Mouse (Mus musculus): Measurements from ENCODE around the gene Rbck1.
A peak's percentile ranks its signal among the peaks of the same experiment; 100 is the strongest.
"Not testable (repeated sequence)": the region's sequence is repeated elsewhere in the genome, so short reads cannot be mapped to it uniquely, and the experiment has no call there.

The Rbck1 gene

GRCm38 (mm10) chr2:152332101-152332825, at the start of gene Rbck1:
Gene Rbck1 (minus strand): TSS chr2:152332653.
- peak; percentile 85 for DNase-seq (ENCODE audit: low spot score)

GRCm38 (mm10) chr2:152376345-152376741, 43.9 kb upstream of the Rbck1 start, which contains the start of gene Nrsn2:
Gene Nrsn2 (minus strand): TSS chr2:152376638.
- no peak for DNase-seq (ENCODE audit: low spot score)

DNA sequence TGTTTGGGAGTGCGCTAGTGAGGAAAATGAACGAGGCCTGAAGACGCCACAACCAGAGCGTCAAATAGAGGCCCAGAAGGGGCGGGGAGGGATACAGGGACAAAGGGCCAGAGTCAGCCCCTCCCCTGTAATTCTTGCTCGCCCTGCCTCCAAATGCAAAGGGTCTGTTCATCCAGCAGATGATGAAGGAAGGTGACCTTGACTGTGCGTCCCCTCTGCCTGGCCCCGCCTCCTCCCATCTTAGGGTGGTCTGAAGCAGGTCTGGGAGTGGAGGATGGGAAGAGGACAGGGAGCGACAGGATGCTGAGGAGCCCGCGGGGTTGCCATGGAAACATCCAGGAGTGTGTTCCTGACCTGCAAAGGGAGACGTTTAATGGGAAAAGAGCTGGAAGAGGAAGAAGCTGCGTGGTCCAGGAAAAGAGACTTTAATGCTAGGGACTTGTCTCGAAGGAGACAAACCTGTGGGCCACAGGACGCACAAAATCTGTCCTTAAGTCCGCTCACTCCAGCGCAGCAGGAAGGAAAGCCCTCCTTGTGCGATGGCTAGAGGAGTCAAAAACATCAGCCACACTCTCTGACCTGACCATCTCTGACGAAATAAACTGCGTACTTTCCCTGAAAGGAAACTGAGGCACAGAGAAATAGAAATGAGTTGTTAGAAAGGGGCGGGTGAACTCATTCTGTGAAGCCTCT, 43.3 kb upstream of the Rbck1 start:
- no peak for DNase-seq (ENCODE audit: low spot score)

DNA sequence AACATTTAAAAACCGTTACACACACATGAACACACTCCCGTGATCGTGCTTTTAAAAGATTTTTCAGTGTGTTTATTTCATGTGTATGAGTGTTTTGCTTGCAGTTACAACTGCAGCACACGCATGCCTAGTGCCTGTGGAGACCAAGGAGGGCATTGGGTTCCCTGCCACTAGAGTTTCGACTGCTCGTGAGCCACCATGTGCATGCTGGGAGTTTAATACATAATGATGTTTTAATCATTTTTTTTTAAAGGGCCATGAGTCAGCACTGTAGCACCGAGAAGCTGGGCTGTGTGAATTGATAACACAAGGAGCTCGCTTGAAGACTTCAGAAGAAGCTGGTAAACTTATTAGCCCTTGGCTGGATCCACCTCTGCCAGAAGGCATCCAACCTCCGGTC, 41.1 kb upstream of the Rbck1 start:
- no peak for DNase-seq (ENCODE audit: low spot score)

GRCm38 (mm10) chr2:152372661-152373060, 40.2 kb upstream of the Rbck1 start:
- DNase-seq (ENCODE audit: low spot score) = no peak

- DNase-seq (ENCODE audit: low spot score) = no peak
Measured at GRCm38 (mm10) chr2:152372104-152372503, 39.7 kb upstream of the Rbck1 start.

DNA sequence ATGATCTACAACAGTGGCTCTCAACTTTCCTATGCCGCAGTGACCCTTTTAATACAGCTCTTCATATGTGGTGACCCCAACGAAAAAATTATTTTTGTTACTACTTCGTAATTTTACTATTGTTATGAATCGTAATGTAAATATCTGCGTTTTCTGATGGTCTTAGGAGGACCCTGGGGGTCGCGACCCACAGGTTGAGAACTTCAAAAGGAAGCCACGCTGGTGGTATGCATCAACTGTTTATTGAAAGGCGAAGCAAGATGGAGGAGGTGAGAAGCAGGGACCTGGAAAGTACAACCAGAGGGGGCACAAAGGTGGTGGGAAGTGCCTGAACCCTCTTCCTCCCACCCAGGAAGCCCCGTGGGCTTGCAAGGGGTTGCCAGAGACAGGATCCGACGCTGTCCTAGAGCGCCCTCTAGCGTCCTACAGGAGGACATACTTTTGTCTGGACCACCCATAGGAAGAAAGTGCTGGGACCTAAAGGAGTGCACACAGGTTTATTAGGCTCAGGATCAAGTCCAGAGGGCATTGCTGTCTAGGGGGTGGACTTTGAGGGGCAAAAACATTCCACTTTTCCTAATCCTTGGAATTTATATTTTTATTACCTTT, 36.2 kb upstream of the Rbck1 start:
- peak; percentile 43 for DNase-seq (ENCODE audit: low spot score)

DNA sequence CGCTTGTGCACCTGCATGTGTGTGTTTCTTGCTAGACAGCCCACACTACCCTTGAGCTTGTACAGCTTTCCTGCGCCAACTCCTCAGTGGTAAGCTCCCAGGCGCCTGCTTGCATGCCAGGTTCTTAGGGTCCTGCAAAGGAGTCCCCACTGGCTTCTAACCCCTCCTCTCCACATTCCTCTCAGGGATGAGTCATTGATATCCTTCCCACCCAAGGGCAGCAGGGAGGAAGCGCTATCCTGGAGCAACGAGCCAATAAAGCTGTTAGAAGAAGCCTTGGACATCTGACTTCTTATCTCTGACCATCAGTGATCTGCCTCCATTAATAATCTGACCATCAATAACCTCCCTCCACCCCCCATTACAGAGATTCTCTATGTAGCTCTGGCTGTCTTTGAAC, 35.5 kb upstream of the Rbck1 start:
- no peak for DNase-seq (ENCODE audit: low spot score)

GRCm38 (mm10) chr2:152363245-152364147, 31.0 kb upstream of the Rbck1 start:
- DNase-seq (ENCODE audit: low spot score) = peak; percentile 77

GRCm38 (mm10) chr2:152361193-152361592, 28.7 kb upstream of the Rbck1 start:
- DNase-seq (ENCODE audit: low spot score) = no peak

- DNase-seq (ENCODE audit: low spot score) = peak; percentile 57
Measured at GRCm38 (mm10) chr2:152360271-152360775, 27.9 kb upstream of the Rbck1 start.

DNA sequence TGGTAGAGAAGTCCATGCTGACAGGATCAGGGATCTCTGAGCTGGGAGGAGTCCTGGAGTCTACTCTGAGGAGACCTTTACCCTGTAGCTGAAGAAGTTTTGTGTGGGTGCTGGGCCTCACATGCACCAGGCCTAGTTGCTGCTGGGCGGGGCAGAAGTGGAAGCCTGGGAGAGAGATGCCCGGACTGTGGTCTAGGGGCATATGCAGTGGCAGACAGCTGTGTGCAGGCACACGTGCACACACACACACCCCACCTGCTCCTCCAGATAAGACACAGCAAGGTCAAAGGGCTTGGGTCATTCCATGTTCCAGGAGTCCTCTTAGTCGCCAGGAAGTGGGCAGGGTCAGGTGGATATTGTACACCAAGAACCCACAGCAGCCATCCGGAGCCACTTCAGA, 27.2 kb upstream of the Rbck1 start:
- DNase-seq (ENCODE audit: low spot score) = no peak

DNA sequence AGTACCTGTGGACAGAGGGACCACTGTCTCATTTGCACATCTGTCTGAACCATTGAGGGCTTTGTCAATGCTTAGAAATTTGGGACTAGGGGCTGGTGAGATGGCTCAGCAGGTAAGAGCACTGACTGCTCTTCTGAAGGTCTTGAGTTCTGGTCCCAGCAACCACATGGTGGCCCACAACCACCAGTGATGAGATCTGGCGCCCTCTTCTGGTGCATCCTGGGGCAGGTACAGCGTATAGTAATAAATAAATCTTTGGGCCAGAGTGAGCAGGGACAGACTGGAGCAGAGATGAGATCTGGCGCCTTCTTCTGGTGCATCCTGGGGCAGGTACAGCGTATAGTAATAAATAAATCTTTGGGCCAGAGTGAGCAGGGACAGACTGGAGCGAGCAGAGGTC, 26.5 kb upstream of the Rbck1 start:
- DNase-seq (ENCODE audit: low spot score) = not testable (repeated sequence)

GRCm38 (mm10) chr2:152357254-152357653, 24.8 kb upstream of the Rbck1 start:
- no peak for DNase-seq (ENCODE audit: low spot score)

- DNase-seq (ENCODE audit: low spot score) = peak; percentile 39
Measured at GRCm38 (mm10) chr2:152349842-152350540, 17.5 kb upstream of the Rbck1 start.

- no peak for DNase-seq (ENCODE audit: low spot score)
Measured at GRCm38 (mm10) chr2:152349205-152349604, 16.8 kb upstream of the Rbck1 start.

DNA sequence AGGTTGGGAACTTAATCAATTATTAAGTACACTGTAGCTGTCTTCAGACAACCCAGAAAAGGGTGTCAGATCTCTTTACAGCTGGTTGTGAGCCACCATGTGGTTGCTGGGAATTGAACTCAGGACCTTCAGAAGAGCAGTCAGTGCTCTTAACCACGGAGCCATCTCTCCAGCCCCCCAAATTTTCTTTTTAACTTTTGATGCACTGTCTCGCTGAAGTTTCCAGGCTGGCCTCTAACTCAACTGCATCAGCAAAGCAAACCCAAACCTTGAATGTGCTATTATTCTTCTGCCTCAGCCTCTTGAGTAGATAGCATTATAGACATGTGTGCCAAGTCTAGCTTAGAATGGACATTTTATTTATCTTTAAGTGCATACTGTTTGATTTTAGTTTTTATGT, 15.3 kb upstream of the Rbck1 start:
- no peak for DNase-seq (ENCODE audit: low spot score)

- DNase-seq (ENCODE audit: low spot score) = no peak
Measured at GRCm38 (mm10) chr2:152346776-152347465, 14.5 kb upstream of the Rbck1 start.

DNA sequence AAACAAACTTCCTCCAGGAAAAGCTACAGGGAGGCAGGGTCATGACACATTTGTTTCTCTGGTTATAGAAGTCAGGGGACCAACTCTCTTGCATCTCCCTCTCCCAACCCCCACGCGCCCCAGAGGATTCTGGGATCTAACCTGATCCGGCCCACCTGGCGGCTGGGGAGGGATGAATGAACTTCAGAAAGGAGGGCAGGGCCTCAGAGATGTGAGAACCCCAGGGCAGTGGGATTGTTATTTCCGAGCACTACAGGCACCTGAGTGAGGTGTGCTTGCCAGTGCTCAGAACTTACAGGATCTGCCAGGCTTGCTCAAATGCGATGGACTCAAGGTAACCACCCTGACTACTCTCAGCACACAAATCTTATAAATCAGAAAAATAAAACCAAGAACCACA, 12.9 kb upstream of the Rbck1 start:
- DNase-seq (ENCODE audit: low spot score) = no peak

DNA sequence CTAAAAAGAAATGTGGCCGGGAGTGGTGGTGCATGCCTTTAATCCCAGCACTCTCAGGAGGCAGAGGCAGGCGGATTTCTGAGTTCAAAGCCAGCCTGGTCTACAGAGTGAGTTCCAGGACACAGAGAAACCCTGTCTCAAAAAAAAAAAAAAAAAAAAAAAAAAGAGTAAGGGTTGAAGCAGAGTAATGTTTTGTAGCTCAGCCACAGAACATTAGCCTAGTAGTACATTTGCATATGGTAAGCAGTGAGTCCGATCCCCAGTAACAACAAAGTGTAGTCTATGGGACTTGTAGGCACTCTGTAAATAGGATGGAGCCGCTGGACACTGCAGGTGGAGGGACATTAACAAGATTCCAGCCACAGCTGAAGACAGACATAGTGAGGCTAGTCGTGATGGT, 12.5 kb upstream of the Rbck1 start:
- DNase-seq (ENCODE audit: low spot score) = no peak

DNA sequence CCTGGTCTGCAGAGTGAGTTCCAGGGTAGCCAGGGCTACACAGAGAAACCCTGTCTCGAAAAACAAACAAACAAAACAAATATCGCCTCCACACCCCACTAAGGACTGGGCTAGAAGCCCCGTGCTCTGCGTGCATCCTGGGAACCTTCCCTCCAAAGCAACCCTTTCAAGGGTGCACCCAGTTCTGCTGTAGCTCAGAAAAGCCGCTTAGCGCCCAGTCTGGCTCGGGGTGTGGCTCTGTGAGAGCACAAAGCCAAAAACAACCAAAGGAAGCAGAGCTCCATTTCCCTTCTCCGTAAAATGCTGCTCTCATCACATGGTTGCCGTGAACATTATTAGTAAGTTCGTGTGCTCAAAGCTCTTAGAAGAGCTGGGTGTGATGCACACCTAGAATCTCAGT, 11.9 kb upstream of the Rbck1 start:
- DNase-seq (ENCODE audit: low spot score) = no peak

All from ovary, postnatal 36 days (tissue).